Mouse (Mus musculus) heart, postnatal 0 days (tissue): Measurements from ENCODE around the gene Ccdc170. TPM values are rescaled to one million over a fixed set of nuclear protein-coding genes. Genes with fewer than 3 reads are reported as not detected.
A peak's percentile ranks its signal among the peaks of the same experiment; 100 is the strongest.

Experiments used
- ATAC-seq: fragments of 200-750 bp; cut with Nextera tagmentation; 2 replicates; pipeline ENCODE4 v1.8.0; 2017; ENCODE audit warnings: low read depth, moderate number of reproducible peaks, moderate library complexity; ENCODE audit not compliant: insufficient read depth
- DNase-seq: peaks from one replicate; pipeline ENCODE4 v3.0.0-alpha.2; 2016; ENCODE audit warnings: low spot score
- H3K27ac ChIP-seq: fragments of 300-500 bp; sonication (generic); 2 replicates; pipeline ENCODE4 v1.5.1; 2014; ENCODE audit warnings: low read depth, mild to moderate bottlenecking
- H3K27me3 ChIP-seq: fragments of 300-500 bp; sonication (generic); 2 replicates; pipeline ENCODE4 v1.6.1; 2014; ENCODE audit warnings: low read length, mixed read lengths; ENCODE audit not compliant: control insufficient read depth, insufficient read depth
- H3K36me3 ChIP-seq: fragments of 300-500 bp; sonication (generic); replicated peaks from 2 replicates; pipeline ENCODE4 v1.6.1; 2014; ENCODE audit warnings: low read length, mixed read lengths; ENCODE audit not compliant: control insufficient read depth, insufficient read depth
- H3K4me1 ChIP-seq: fragments of 300-500 bp; sonication (generic); 2 replicates; pipeline ENCODE4 v1.6.1; 2014; ENCODE audit warnings: antibody characterized with exemption; ENCODE audit not compliant: control insufficient read depth, insufficient read depth
- H3K4me2 ChIP-seq: fragments of 300-500 bp; sonication (generic); 2 replicates; pipeline ENCODE4 v1.6.1; 2014; ENCODE audit warnings: low read depth, mild to moderate bottlenecking, low read length, moderate library complexity
- H3K4me3 ChIP-seq: fragments of 300-500 bp; sonication (generic); 2 replicates; pipeline ENCODE4 v1.5.1; 2014; ENCODE audit warnings: low read depth, low read length
- H3K9ac ChIP-seq: fragments of 300-500 bp; sonication (generic); replicated peaks from 2 replicates; pipeline ENCODE4 v1.6.1; 2014; ENCODE audit warnings: low read depth, low read length, mixed read lengths
- H3K9me3 ChIP-seq: fragments of 300-500 bp; sonication (generic); replicated peaks from 2 replicates; pipeline ENCODE4 v1.6.1; 2016; ENCODE audit warnings: low read length; ENCODE audit not compliant: control insufficient read depth
- CTCF ChIP-seq: IDR thresholded peaks from 2 replicates; pipeline ENCODE4 v1.5.1; 2016; ENCODE audit warnings: antibody characterized with exemption, control low read depth, low read depth
- EP300 ChIP-seq: IDR thresholded peaks from 2 replicates; pipeline ENCODE4 v1.6.1; 2016; ENCODE audit warnings: antibody characterized with exemption, low read depth
- WGBS: fragments of 180-500 bp; shearing (Covaris S2); extraction: QIAGEN DNeasy Blood & Tissue Kit; methylation state at CpG from one replicate; pipeline ENCODE4 v1.1.7; 2014; 5-methylcytosine and 5-hydroxymethylcytosine counted together
- polyA plus RNA-seq: library from polyadenylated mRNA; unstranded; fragments of >200 nt; fragmentation: Nextera tagmentation; extraction: Ambion mirVana; gene quantifications from 2 replicates; pipeline ENCODE4 v1.2.1, GENCODE M21; 2015
- total RNA-seq: library from RNA; depleted of rRNA; stranded (reverse); fragments of >200 nt; gene quantifications from 2 replicates; pipeline ENCODE4 v1.2.3, GENCODE M21; 2014; ENCODE audit warnings: low replicate concordance; rRNA removed

Ccdc170 gene
- total and polyA plus RNA-seq, 2 experiments from 2014 or later = not detected

DNA sequence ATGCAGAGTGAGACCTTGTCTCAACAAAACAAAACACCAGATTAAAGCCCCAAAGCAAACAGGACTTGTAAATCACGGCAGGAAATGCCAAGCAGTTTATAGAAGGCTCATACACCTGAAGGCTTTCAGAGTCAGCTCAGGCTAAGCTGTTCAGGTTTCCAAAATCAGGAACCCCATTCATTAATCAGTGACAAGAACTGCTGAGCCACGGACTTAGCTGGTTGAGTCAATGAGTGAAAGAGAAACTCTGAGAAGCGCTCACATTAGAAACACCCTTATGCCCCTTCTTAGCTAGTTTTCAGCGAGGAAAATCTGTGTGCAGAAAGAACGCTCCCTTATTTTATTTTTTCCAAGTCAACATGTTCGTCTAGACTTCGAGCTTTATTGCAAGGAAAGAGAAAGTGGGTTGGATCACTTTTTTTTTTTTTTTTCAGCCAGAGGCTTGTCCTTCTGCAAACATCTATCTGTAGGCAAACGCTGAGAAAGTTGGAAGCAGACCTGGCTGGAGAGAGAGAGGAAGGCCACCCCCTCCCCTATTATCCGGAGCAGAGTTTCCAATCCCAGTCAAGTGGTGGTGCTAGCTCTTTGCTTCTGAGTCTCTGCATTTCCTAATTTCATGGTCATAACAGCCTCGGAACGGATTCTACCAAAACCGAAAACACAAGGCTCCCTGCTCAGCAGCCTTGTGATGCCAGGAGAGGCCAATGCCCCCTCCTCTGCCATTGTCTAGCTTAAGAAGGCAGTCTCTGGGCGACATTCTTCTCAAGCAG lies 129.3 kb downstream of the Ccdc170 start, which contains the start of gene Esr1:
Gene Esr1, plus strand, starts transcription at position 208 of the 770 bp plus-strand sequence.
- DNase-seq = no peak
- H3K9ac ChIP-seq = peak within 1 kb of the TSS; percentile 1; the same call in 1 of the 2 replicates
- WGBS = 37% methylated on average over 13 of the region's 13 CpGs

More for the DNA sequence above, 129.3 kb downstream of the Ccdc170 start, which contains the start of gene Esr1:
- Histone ChIP-seq H3K27me3 (no peaks in the 10 kb centered on the region), H3K4me2 (peak within 1 kb of the TSS; percentile 62), H3K9me3 (no peaks in the 10 kb centered on the region), H3K36me3 (no peaks in the 10 kb centered on the region), H3K27ac (no peak within 1 kb of the TSS), H3K4me3 (peak within 1 kb of the TSS; percentile 39), H3K4me1 (no peaks in the 10 kb centered on the region)
- no peak for ATAC-seq
- TF ChIP-seq CTCF (no peak), EP300 (no peak)

Other genes starting within 250 kb of the Ccdc170 start
- gene Akap12, start 216.1 kb upstream of the Ccdc170 start, total RNA-seq = 26.1 and 29.1 TPM in 2 replicates
- 19.9 and 20.0 TPM in 2 replicates for gene Akap12, start 216.1 kb upstream of the Ccdc170 start, polyA plus RNA-seq
- 16.3 and 19.8 TPM in 2 replicates for gene Zbtb2, start 94.4 kb upstream of the Ccdc170 start, total RNA-seq
- gene Zbtb2, start 94.4 kb upstream of the Ccdc170 start, polyA plus RNA-seq = 5.1 and 5.2 TPM in 2 replicates
- 45.5 and 172 TPM in 2 replicates for gene Rmnd1, start 50.1 kb upstream of the Ccdc170 start, total RNA-seq
- gene Rmnd1, start 50.1 kb upstream of the Ccdc170 start, polyA plus RNA-seq = 76.1 and 82.1 TPM in 2 replicates
- 10.0 and 14.7 TPM in 2 replicates for gene Armt1, start 50.0 kb upstream of the Ccdc170 start, total RNA-seq
- gene Armt1, start 50.0 kb upstream of the Ccdc170 start, polyA plus RNA-seq = 8.5 and 8.9 TPM in 2 replicates
- gene Esr1, start 129.1 kb downstream of the Ccdc170 start, total RNA-seq = 0.12 and 0.50 TPM in 2 replicates
- gene Esr1, start 129.1 kb downstream of the Ccdc170 start, polyA plus RNA-seq = 0.14 and 0.21 TPM in 2 replicates